Mouse (Mus musculus): ENCODE measurements around the gene Sel1l3. TPM values are rescaled to one million over a fixed set of nuclear protein-coding genes. Genes with fewer than 3 reads are reported as not detected.

The Sel1l3 gene
- polyA plus RNA-seq, 1 experiment from 2014 or later = 4.0 TPM

- H3K27ac ChIP-seq (replicated peaks) = no peak overlapping the region
- no peak for ATAC-seq (ENCODE audit: insufficient number of reproducible peaks, low FRiP score, low TSS enrichment, low read depth)
- 0 out of 2 replicates have a peak, but pooled peaks cover 4% of the 10 kb centered on the region for H3K4me1 ChIP-seq
- H3K9ac ChIP-seq = no peak overlapping the region
- no peaks in the 10 kb centered on the region for H3K36me3 ChIP-seq
- H3K27me3 ChIP-seq = no peaks in the 10 kb centered on the region
- no peak overlapping the region for H3K4me3 ChIP-seq (replicated peaks)
- H3K9me3 ChIP-seq (replicated peaks) = no peaks in the 10 kb centered on the region
- no peak overlapping the region for H3K4me2 ChIP-seq (replicated peaks)
- 79% methylated on average over 2 of the region's 2 CpGs for WGBS
Measured at GRCm38 (mm10) chr5:53154078-53154477, 59.6 kb downstream of the Sel1l3 start.

GRCm38 (mm10) chr5:53153144-53153543 lies 60.6 kb downstream of the Sel1l3 start:
- no peak overlapping the region for H3K9ac ChIP-seq
- 0 out of 2 replicates have a peak, but pooled peaks cover 4% of the 10 kb centered on the region for H3K4me1 ChIP-seq

GRCm38 (mm10) chr5:53151379-53151960 lies 62.3 kb downstream of the Sel1l3 start:
- H3K4me1 ChIP-seq = 0 out of 2 replicates have a peak, but pooled peaks cover 4% of the 10 kb centered on the region
- 77% methylated on average over 18 of the region's 18 CpGs for WGBS
- H3K9ac ChIP-seq = no peak overlapping the region
- no peaks in the 10 kb centered on the region for H3K36me3 ChIP-seq
- H3K4me3 ChIP-seq (replicated peaks) = no peak overlapping the region
- no peak overlapping the region for H3K4me2 ChIP-seq (replicated peaks)
- no peak for ATAC-seq (ENCODE audit: insufficient number of reproducible peaks, low FRiP score, low TSS enrichment, low read depth)
- H3K9me3 ChIP-seq (replicated peaks) = no peaks in the 10 kb centered on the region
- H3K27me3 ChIP-seq = no peaks in the 10 kb centered on the region
- H3K27ac ChIP-seq (replicated peaks) = no peak overlapping the region

More at GRCm38 (mm10) chr5:53153144-53153543, 60.6 kb downstream of the Sel1l3 start:
- no peak for ATAC-seq (ENCODE audit: insufficient number of reproducible peaks, low FRiP score, low TSS enrichment, low read depth)
- H3K4me2 ChIP-seq (replicated peaks) = no peak overlapping the region
- no peaks in the 10 kb centered on the region for H3K27me3 ChIP-seq
- H3K4me3 ChIP-seq (replicated peaks) = no peak overlapping the region
- H3K27ac ChIP-seq (replicated peaks) = no peak overlapping the region
- H3K9me3 ChIP-seq (replicated peaks) = no peaks in the 10 kb centered on the region
- 70% methylated on average over 5 of the region's 5 CpGs for WGBS
- no peaks in the 10 kb centered on the region for H3K36me3 ChIP-seq

- Histone ChIP-seq H3K4me3 (replicated peaks) (no peak overlapping the region), H3K4me1 (no peaks in the 10 kb centered on the region), H3K27ac (replicated peaks) (no peak overlapping the region), H3K9ac (no peak overlapping the region), H3K27me3 (no peaks in the 10 kb centered on the region), H3K9me3 (replicated peaks) (no peaks in the 10 kb centered on the region), H3K4me2 (replicated peaks) (no peak overlapping the region), H3K36me3 (no peaks in the 10 kb centered on the region)
- WGBS = 87% methylated on average over 7 of the region's 7 CpGs
- no peak for ATAC-seq (ENCODE audit: insufficient number of reproducible peaks, low FRiP score, low TSS enrichment, low read depth)
Measured at GRCm38 (mm10) chr5:53148960-53149685, 64.6 kb downstream of the Sel1l3 start.

- Histone ChIP-seq H3K36me3 (no peaks in the 10 kb centered on the region), H3K27ac (replicated peaks) (no peak overlapping the region), H3K9ac (no peak overlapping the region), H3K9me3 (replicated peaks) (no peaks in the 10 kb centered on the region), H3K27me3 (no peaks in the 10 kb centered on the region), H3K4me1 (no peaks in the 10 kb centered on the region), H3K4me2 (replicated peaks) (no peak overlapping the region), H3K4me3 (replicated peaks) (no peak overlapping the region)
- no peak for ATAC-seq (ENCODE audit: insufficient number of reproducible peaks, low FRiP score, low TSS enrichment, low read depth)
- WGBS = 41% methylated on average over 8 of the region's 8 CpGs
Measured at GRCm38 (mm10) chr5:53148160-53148923, 65.4 kb downstream of the Sel1l3 start.

GRCm38 (mm10) chr5:53147418-53147817 lies 66.3 kb downstream of the Sel1l3 start:
- no peaks in the 10 kb centered on the region for H3K36me3 ChIP-seq
- no peak for ATAC-seq (ENCODE audit: insufficient number of reproducible peaks, low FRiP score, low TSS enrichment, low read depth)
- H3K4me2 ChIP-seq (replicated peaks) = no peak overlapping the region
- no peak overlapping the region for H3K27ac ChIP-seq (replicated peaks)
- no peaks in the 10 kb centered on the region for H3K4me1 ChIP-seq
- no peaks in the 10 kb centered on the region for H3K27me3 ChIP-seq
- WGBS = 81% methylated on average over 4 of the region's 4 CpGs
- no peak overlapping the region for H3K9ac ChIP-seq
- H3K4me3 ChIP-seq (replicated peaks) = no peak overlapping the region
- no peaks in the 10 kb centered on the region for H3K9me3 ChIP-seq (replicated peaks)

GRCm38 (mm10) chr5:53146684-53147061 lies 67.1 kb downstream of the Sel1l3 start:
- no peaks in the 10 kb centered on the region for H3K36me3 ChIP-seq
- no peak overlapping the region for H3K9ac ChIP-seq
- no peak overlapping the region for H3K27ac ChIP-seq (replicated peaks)
- no peaks in the 10 kb centered on the region for H3K4me1 ChIP-seq
- no peaks in the 10 kb centered on the region for H3K27me3 ChIP-seq
- no peak overlapping the region for H3K4me3 ChIP-seq (replicated peaks)
- no peaks in the 10 kb centered on the region for H3K9me3 ChIP-seq (replicated peaks)
- H3K4me2 ChIP-seq (replicated peaks) = no peak overlapping the region
- no peak for ATAC-seq (ENCODE audit: insufficient number of reproducible peaks, low FRiP score, low TSS enrichment, low read depth)
- WGBS = 73% methylated on average over 4 of the region's 4 CpGs

- Histone ChIP-seq H3K9me3 (replicated peaks) (no peaks in the 10 kb centered on the region), H3K4me1 (no peaks in the 10 kb centered on the region), H3K9ac (no peak overlapping the region), H3K27ac (replicated peaks) (no peak overlapping the region), H3K4me3 (replicated peaks) (no peak overlapping the region), H3K4me2 (replicated peaks) (no peak overlapping the region), H3K36me3 (no peaks in the 10 kb centered on the region), H3K27me3 (no peaks in the 10 kb centered on the region)
- 53% methylated on average over 10 of the region's 10 CpGs for WGBS
- ATAC-seq (ENCODE audit: insufficient number of reproducible peaks, low FRiP score, low TSS enrichment, low read depth) = no peak
Measured at GRCm38 (mm10) chr5:53146049-53146683, 67.6 kb downstream of the Sel1l3 start.

GRCm38 (mm10) chr5:53142587-53142986 lies 71.1 kb downstream of the Sel1l3 start:
- no peaks in the 10 kb centered on the region for H3K9me3 ChIP-seq (replicated peaks)
- no peaks in the 10 kb centered on the region for H3K4me1 ChIP-seq
- no peaks in the 10 kb centered on the region for H3K36me3 ChIP-seq
- H3K27me3 ChIP-seq = no peaks in the 10 kb centered on the region
- no peak overlapping the region for H3K4me3 ChIP-seq (replicated peaks)
- no peak overlapping the region for H3K9ac ChIP-seq
- ATAC-seq (ENCODE audit: insufficient number of reproducible peaks, low FRiP score, low TSS enrichment, low read depth) = no peak
- 78% methylated on average over 5 of the region's 5 CpGs for WGBS
- no peak overlapping the region for H3K27ac ChIP-seq (replicated peaks)
- H3K4me2 ChIP-seq (replicated peaks) = no peak overlapping the region

- 92% methylated on average over 8 of the region's 8 CpGs for WGBS
- no peak overlapping the region for H3K27ac ChIP-seq (replicated peaks)
- ATAC-seq (ENCODE audit: insufficient number of reproducible peaks, low FRiP score, low TSS enrichment, low read depth) = no peak
Measured at GRCm38 (mm10) chr5:53140158-53140927, 73.4 kb downstream of the Sel1l3 start.

More at GRCm38 (mm10) chr5:53140158-53140927, 73.4 kb downstream of the Sel1l3 start:
- Histone ChIP-seq H3K9me3 (replicated peaks) (no peaks in the 10 kb centered on the region), H3K4me3 (replicated peaks) (no peak overlapping the region), H3K36me3 (no peaks in the 10 kb centered on the region), H3K27me3 (no peaks in the 10 kb centered on the region), H3K4me1 (no peaks in the 10 kb centered on the region), H3K4me2 (replicated peaks) (no peak overlapping the region), H3K9ac (no peak overlapping the region)
